Mouse (Mus musculus) intestine, postnatal 0 days (tissue): Measurements from ENCODE around the gene Plekha8. TPM values are rescaled to one million over a fixed set of nuclear protein-coding genes. Genes with fewer than 3 reads are reported as not detected.
A peak's percentile ranks its signal among the peaks of the same experiment; 100 is the strongest.

Experiments used
- ATAC-seq: fragments of 200-750 bp; cut with Nextera tagmentation; 2 replicates; pipeline ENCODE4 v1.8.0; 2017; ENCODE audit warnings: mild to moderate bottlenecking, moderate TSS enrichment, moderate library complexity
- H3K27ac ChIP-seq: fragments of 300-500 bp; sonication (generic); 2 replicates; pipeline ENCODE4 v1.5.1; 2014; ENCODE audit warnings: mild to moderate bottlenecking, low read depth, low read length, moderate library complexity
- H3K27me3 ChIP-seq: fragments of 300-500 bp; sonication (generic); replicated peaks from 2 replicates; pipeline ENCODE4 v1.6.1; 2014; ENCODE audit warnings: low read length, mixed read lengths; ENCODE audit not compliant: control insufficient read depth, insufficient read depth
- H3K36me3 ChIP-seq: fragments of 300-500 bp; sonication (generic); 2 replicates; pipeline ENCODE4 v1.6.1; 2014; ENCODE audit warnings: mild to moderate bottlenecking, moderate library complexity; ENCODE audit not compliant: control insufficient read depth, insufficient read depth
- H3K4me1 ChIP-seq: fragments of 300-500 bp; sonication (generic); replicated peaks from 2 replicates; pipeline ENCODE4 v1.6.1; 2014; ENCODE audit warnings: antibody characterized with exemption, low read length, mixed read lengths; ENCODE audit not compliant: control insufficient read depth, insufficient read depth
- H3K4me2 ChIP-seq: fragments of 300-500 bp; sonication (generic); replicated peaks from 2 replicates; pipeline ENCODE4 v1.6.1; 2014; ENCODE audit warnings: low read depth, mild to moderate bottlenecking, moderate library complexity
- H3K4me3 ChIP-seq: fragments of 300-500 bp; sonication (generic); 2 replicates; pipeline ENCODE4 v1.5.1; 2014; ENCODE audit warnings: low read depth, low read length
- H3K9ac ChIP-seq: fragments of 300-500 bp; sonication (generic); 2 replicates; pipeline ENCODE4 v1.6.1; 2014; ENCODE audit warnings: mild to moderate bottlenecking, low read depth, low read length
- H3K9me3 ChIP-seq: fragments of 300-500 bp; sonication (generic); 2 replicates; pipeline ENCODE4 v1.6.1; 2016; ENCODE audit warnings: mixed run types; ENCODE audit not compliant: control insufficient read depth
- CTCF ChIP-seq: sonication (generic); IDR thresholded peaks from 2 replicates; pipeline ENCODE4 v1.5.1; 2016; ENCODE audit warnings: low read depth, mild to moderate bottlenecking, control low read depth, antibody characterized with exemption, moderate library complexity
- WGBS: fragments of 180-500 bp; shearing (Covaris S2); extraction: QIAGEN DNeasy Blood & Tissue Kit; methylation state at CpG from one replicate; pipeline ENCODE4 v1.1.7; 2014; 5-methylcytosine and 5-hydroxymethylcytosine counted together
- polyA plus RNA-seq: library from polyadenylated mRNA; unstranded; fragments of >200 nt; fragmentation: Nextera tagmentation; extraction: Ambion mirVana; gene quantifications from 2 replicates; pipeline ENCODE4 v1.2.1, GENCODE M21; 2015

The Plekha8 gene
- polyA plus RNA-seq, 1 experiment from 2014 or later: 9.0 TPM

GRCm38 (mm10) chr6:54600681-54601347 is 5.9 kb downstream of the Plekha8 start:
- H3K27me3 ChIP-seq: no peaks in the 10 kb centered on the region
- peak overlapping the region; percentile 68 for H3K27ac ChIP-seq
- H3K4me2 ChIP-seq: 0 out of 2 replicates have a peak overlapping the region, but pooled peaks have one; percentile 6
- no peak overlapping the region for H3K4me3 ChIP-seq
- WGBS: 37% methylated on average over 5 of the region's 5 CpGs
- H3K9ac ChIP-seq: no peak overlapping the region
- no peak for TF ChIP-seq CTCF
- H3K9me3 ChIP-seq: no peaks in the 10 kb centered on the region
- peaks cover 8% of the 10 kb centered on the region; the same call in 1 of the 2 replicates for H3K4me1 ChIP-seq
- ATAC-seq: peak; percentile 87
- H3K36me3 ChIP-seq: no peaks in the 10 kb centered on the region

GRCm38 (mm10) chr6:54602891-54603290 is 8.0 kb downstream of the Plekha8 start:
- Histone ChIP-seq H3K4me2 (no peak overlapping the region), H3K9me3 (no peaks in the 10 kb centered on the region), H3K9ac (no peak overlapping the region), H3K4me1 (0 out of 2 replicates have a peak, but pooled peaks cover 4% of the 10 kb centered on the region), H3K27ac (no peak overlapping the region), H3K27me3 (no peaks in the 10 kb centered on the region), H3K4me3 (no peak overlapping the region), H3K36me3 (no peaks in the 10 kb centered on the region)
- WGBS: 89% methylated on average over 2 of the region's 2 CpGs
- TF ChIP-seq CTCF: no peak
- no peak for ATAC-seq

DNA sequence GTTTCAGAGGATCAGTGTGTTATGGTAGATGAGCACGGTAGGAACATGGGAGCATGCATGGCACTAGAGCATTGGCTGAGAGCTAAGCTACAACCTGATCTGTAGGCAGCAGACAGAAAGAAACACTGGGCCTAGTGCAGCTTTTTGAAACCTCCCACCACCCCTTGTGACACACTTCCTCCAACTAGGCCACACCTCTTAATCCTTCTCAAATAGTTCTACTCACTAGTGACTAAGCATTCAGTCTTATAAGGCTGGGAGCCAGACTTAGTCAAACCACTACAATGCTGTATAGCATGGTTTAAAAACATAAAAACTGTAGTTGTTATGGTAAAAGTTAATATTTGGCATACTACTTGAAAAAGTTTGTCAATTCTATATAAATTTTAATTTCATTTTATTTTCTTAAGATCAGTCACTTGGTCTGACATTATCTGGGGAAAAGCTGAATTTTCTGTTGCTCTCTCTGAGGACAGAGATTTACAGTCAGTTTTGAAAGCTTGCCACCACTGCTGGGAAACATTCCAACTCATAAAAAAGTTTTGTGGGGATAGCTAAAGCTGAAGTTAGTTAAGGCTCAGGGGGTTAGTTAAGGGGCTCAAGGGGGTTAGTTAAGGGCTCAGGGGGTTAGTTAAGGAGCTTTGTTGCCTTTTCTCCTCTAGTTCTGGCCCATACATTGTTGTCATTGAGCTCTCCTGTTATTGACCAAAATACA is 9.2 kb downstream of the Plekha8 start:
- Histone ChIP-seq H3K27me3 (no peaks in the 10 kb centered on the region), H3K4me2 (no peak overlapping the region), H3K9ac (no peak overlapping the region), H3K4me1 (0 out of 2 replicates have a peak, but pooled peaks cover 4% of the 10 kb centered on the region), H3K36me3 (no peaks in the 10 kb centered on the region), H3K4me3 (no peak overlapping the region), H3K9me3 (no peaks in the 10 kb centered on the region), H3K27ac (no peak overlapping the region)
- ATAC-seq: no peak
- WGBS: 100% methylated on average over 1 of the region's 1 CpGs
- TF ChIP-seq CTCF: no peak

GRCm38 (mm10) chr6:54606241-54606640 is 11.3 kb downstream of the Plekha8 start:
- H3K4me1 ChIP-seq: 0 out of 2 replicates have a peak, but pooled peaks cover 1% of the 10 kb centered on the region
- H3K27me3 ChIP-seq: no peaks in the 10 kb centered on the region
- H3K4me2 ChIP-seq: no peak overlapping the region
- WGBS: 55% methylated on average over 4 of the region's 4 CpGs
- H3K9ac ChIP-seq: no peak overlapping the region
- no peaks in the 10 kb centered on the region for H3K9me3 ChIP-seq
- no peak for TF ChIP-seq CTCF
- no peak overlapping the region for H3K27ac ChIP-seq
- ATAC-seq: no peak
- H3K36me3 ChIP-seq: no peaks in the 10 kb centered on the region
- H3K4me3 ChIP-seq: no peak overlapping the region

DNA sequence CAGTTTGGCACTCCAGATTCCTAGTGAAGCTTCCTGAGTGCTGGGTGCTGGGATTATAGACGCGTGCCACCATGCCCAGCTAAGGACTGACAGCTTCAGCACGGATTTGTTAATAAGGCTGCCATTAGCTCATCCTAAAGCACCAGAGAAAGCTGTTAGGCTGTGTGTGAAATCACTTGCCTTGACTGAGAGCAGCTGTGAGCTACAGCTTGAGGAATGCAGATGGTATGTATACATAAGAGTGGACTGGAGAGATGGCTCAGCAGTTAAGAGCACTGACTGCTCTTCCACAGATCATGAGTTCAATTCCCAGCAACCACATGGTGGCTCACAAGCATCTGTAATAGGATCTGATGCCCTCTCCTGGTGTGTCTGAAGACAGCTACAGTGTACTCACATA is 22.5 kb downstream of the Plekha8 start:
- Histone ChIP-seq H3K9me3 (no peaks in the 10 kb centered on the region), H3K27ac (no peak overlapping the region), H3K4me1 (no peaks in the 10 kb centered on the region), H3K4me3 (no peak overlapping the region), H3K27me3 (no peaks in the 10 kb centered on the region), H3K9ac (no peak overlapping the region), H3K4me2 (no peak overlapping the region), H3K36me3 (peaks cover 8% of the 10 kb centered on the region; the same call in 1 of the 2 replicates)
- 51% methylated on average over 3 of the region's 3 CpGs for WGBS
- TF ChIP-seq CTCF: 0 out of 2 replicates have a peak, but pooled peaks have one; percentile 16
- no peak for ATAC-seq

- WGBS: 89% methylated on average over 7 of the region's 7 CpGs
- TF ChIP-seq CTCF: no peak
- Histone ChIP-seq H3K9ac (no peak overlapping the region), H3K9me3 (no peaks in the 10 kb centered on the region), H3K27me3 (no peaks in the 10 kb centered on the region), H3K4me1 (no peaks in the 10 kb centered on the region), H3K4me2 (no peak overlapping the region), H3K4me3 (no peak overlapping the region), H3K36me3 (peaks cover 16% of the 10 kb centered on the region; the same call in 1 of the 2 replicates), H3K27ac (no peak overlapping the region)
- ATAC-seq: no peak
Observed at GRCm38 (mm10) chr6:54619530-54619929, 24.6 kb downstream of the Plekha8 start.
